Mouse (Mus musculus): ENCODE results near the gene Pradc1.

GRCm38 (mm10) chr6:85465381-85465780, 13.6 kb upstream of the Pradc1 start:
- 0 out of 2 replicates have a peak, but pooled peaks have one; percentile 12 for TF ChIP-seq CTCF (conservative IDR thresholded peaks at IDR 0.05; ENCODE audit: low read length)
- no peak for TF ChIP-seq NANOG (IDR thresholded peaks at IDR 0.05; ENCODE audit: borderline replicate concordance, low read length)

Measured in E14TG2a.4 (cell line).